Mouse (Mus musculus): ENCODE data around the gene Dclk1.

DNA sequence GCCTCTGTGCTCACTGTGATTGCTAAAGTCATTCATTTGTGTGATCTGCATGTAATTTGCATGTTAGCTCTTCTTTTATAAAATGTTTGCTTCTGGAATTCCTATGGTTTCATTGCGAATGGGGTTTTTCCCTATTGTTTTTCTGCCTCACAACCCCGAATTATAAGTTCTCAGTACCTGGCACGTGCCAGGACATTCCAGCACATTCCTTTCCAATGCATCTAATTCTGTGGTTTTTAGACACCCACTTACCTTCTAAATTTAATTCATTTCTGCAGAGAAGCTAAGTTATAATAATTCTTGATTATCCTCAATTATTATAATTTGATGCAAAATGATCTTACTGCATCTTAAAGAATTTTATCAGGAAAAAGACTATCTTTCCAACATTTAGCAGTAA lies 118.7 kb downstream of the Dclk1 start:
- TF ChIP-seq GATA1 (IDR thresholded peaks at IDR 0.05; ENCODE audit: low read length) (no peak), TAL1 (IDR thresholded peaks at IDR 0.05; ENCODE audit: low read length) (no peak)

Measured in erythroblast, embryonic 14.5 days (primary cell).